Comparison of ENCODE assay signal across 9 mouse cellular contexts in genomic region chr12:72945301-72946063, GRCm38 (mm10). TPM values are rescaled to one million over a fixed set of nuclear protein-coding genes. Genes with fewer than 3 reads are reported as not detected.
DNase-seq lines count a peak whose midpoint lies in the region; ATAC-seq and TF ChIP-seq lines count a peak whose summit lies in the region.
"Had no signal": no experiment of that assay in that cellular context is flagged by ENCODE, and none has a peak within 500 bp of the region (broad histone marks: within the 10 kb centered on the region; RNA-seq: fewer than 3 reads in every experiment).

No protein-coding gene starts in this region.

- no peak for TF ChIP-seq POLR2A in heart, adult 2 months (IDR thresholded peaks at IDR 0.05; ENCODE audit: insufficient read depth, low read depth, low read length)

- no peak for TF ChIP-seq EP300 in heart, adult 2 months (IDR thresholded peaks at IDR 0.05; ENCODE audit: insufficient read depth, low read depth, low read length)

- no peaks in the 10 kb centered on the region for H3K79me2 ChIP-seq in heart, adult 2 months (replicated peaks; ENCODE audit: control insufficient read depth, insufficient read depth, low read length)

- intact Hi-C loops in heart, adult 2 months (cut with DNase I) = loop anchor here (5.0 kb wide), 1 partner anchor 97 kb away; no protein-coding TSS in a partner anchor

- H3K27ac ChIP-seq in heart, embryonic 13.5 days (replicated peaks) = no peak overlapping the region
- no peak overlapping the region for H3K27ac ChIP-seq in heart, adult 2 months
- peak overlapping the region; percentile 75 for H3K27ac ChIP-seq in midbrain, embryonic 10.5 days (replicated peaks)

- no peaks in the 10 kb centered on the region for H3K36me3 ChIP-seq in heart, embryonic 13.5 days
- H3K36me3 ChIP-seq in heart, adult 2 months (ENCODE audit: control insufficient read depth, insufficient read depth, low read length) = no peaks in the 10 kb centered on the region
- no peaks in the 10 kb centered on the region for H3K36me3 ChIP-seq in midbrain, embryonic 10.5 days

- no peak for TF ChIP-seq CTCF in heart, adult 2 months (IDR thresholded peaks at IDR 0.05)

- H3K9ac ChIP-seq in heart, embryonic 13.5 days = peak overlapping the region; percentile 54; the same call in 1 of the 2 replicates
- H3K9ac ChIP-seq in heart, adult 2 months (ENCODE audit: low read depth, low read length) = no peak overlapping the region

- ATAC-seq in heart, embryonic 13.5 days (ENCODE audit: extremely low read depth, insufficient number of reproducible peaks, low FRiP score, low TSS enrichment) = no peak
- peak; percentile 46 for ATAC-seq in granulocyte monocyte progenitor cell, adult 5-6 weeks (replicated peaks; ENCODE audit: poor library complexity, severe bottlenecking)
- no peak for ATAC-seq in frontal cortex, adult (ENCODE audit: low TSS enrichment)

- peak overlapping the region; percentile 76 for H3K4me2 ChIP-seq in heart, embryonic 13.5 days

- H3K9me3 ChIP-seq in heart, embryonic 13.5 days = no peaks in the 10 kb centered on the region
- no peaks in the 10 kb centered on the region for H3K9me3 ChIP-seq in midbrain, embryonic 10.5 days (replicated peaks)

- peaks cover 99% of the 10 kb centered on the region for H3K27me3 ChIP-seq in heart, embryonic 13.5 days (replicated peaks)
- peaks cover 21% of the 10 kb centered on the region for H3K27me3 ChIP-seq in heart, adult 2 months (ENCODE audit: control insufficient read depth, insufficient read depth, low read length)
- H3K27me3 ChIP-seq in midbrain, embryonic 10.5 days (ENCODE audit: low read depth, poor library complexity, severe bottlenecking) = peaks cover 100% of the 10 kb centered on the region

- no peak for DNase-seq in heart, adult 2 months
- DNase-seq in Muller cell, postnatal 12 days (ENCODE audit: inconsistent ontology term) = peak; percentile 79
- DNase-seq in midbrain, embryonic 10.5 days (ENCODE audit: low spot score) = peak; percentile 80
- no peak for DNase-seq in urinary bladder, postnatal 25 days (ENCODE audit: low spot score)
- no peak for DNase-seq in spleen, postnatal 4 days (ENCODE audit: low spot score in 2 of 2)

- peaks cover 15% of the 10 kb centered on the region for H3K4me1 ChIP-seq in heart, embryonic 13.5 days
- no peaks in the 10 kb centered on the region for H3K4me1 ChIP-seq in heart, adult 2 months (ENCODE audit: control insufficient read depth, insufficient read depth, low read length)
- H3K4me1 ChIP-seq in midbrain, embryonic 10.5 days = peaks cover 25% of the 10 kb centered on the region

- under 1% methylated on average over 89 of the region's 89 CpGs for WGBS in heart, embryonic 13.5 days
- WGBS in heart, adult 2 months = 2% methylated on average over 89 of the region's 89 CpGs
- under 1% methylated on average over 84 of the region's 89 CpGs for WGBS in midbrain, embryonic 10.5 days

- peak overlapping the region; percentile 54 for H3K4me3 ChIP-seq in heart, embryonic 13.5 days
- no peak overlapping the region for H3K4me3 ChIP-seq in heart, adult 2 months
- H3K4me3 ChIP-seq in midbrain, embryonic 10.5 days = peak overlapping the region; percentile 52

RNA-seq across cellular contexts. Expression of gene 4930447C04Rik, which starts 4.9 kb away (rescaled TPM):
- polyA plus RNA-seq in heart, embryonic 13.5 days (2015; fragmentation: Nextera tagmentation; extraction: Ambion mirVana) = 2.0 and 3.1 TPM in 2 replicates
- total RNA-seq in heart, adult 2 months (2021) = under 1 TPM; 0.30 to 0.47 TPM
- 0.23 TPM in 1 of 2 replicates, not detected in the other for polyA plus RNA-seq in heart, adult 2 months (2012; rRNA removed)
- total RNA-seq in granulocyte monocyte progenitor cell, adult 5-6 weeks (2014; fragmentation: Nextera tagmentation) = 0.60 TPM in 1 of 2 replicates, not detected in the other
- total RNA-seq in granulocyte monocyte progenitor cell, adult 5-6 weeks (2017) = 1.3 and 8.6 TPM in 2 replicates
- 1.8 and 2.3 TPM in 2 replicates for polyA plus RNA-seq in midbrain, embryonic 10.5 days (2016; fragmentation: Nextera tagmentation; extraction: Ambion mirVana)

RNA-seq across cellular contexts. Expression of gene Six6, which starts 5.8 kb away (rescaled TPM):
- not detected in 2 replicates for polyA plus RNA-seq in heart, embryonic 13.5 days (2015; fragmentation: Nextera tagmentation; extraction: Ambion mirVana)
- not detected for total RNA-seq in heart, adult 2 months (2021)
- not detected in 2 replicates for polyA plus RNA-seq in heart, adult 2 months (2012; rRNA removed)
- not detected in 2 replicates for total RNA-seq in granulocyte monocyte progenitor cell, adult 5-6 weeks (2014; fragmentation: Nextera tagmentation)
- total RNA-seq in granulocyte monocyte progenitor cell, adult 5-6 weeks (2017) = not detected in 2 replicates
- polyA plus RNA-seq in midbrain, embryonic 10.5 days (2016; fragmentation: Nextera tagmentation; extraction: Ambion mirVana) = 0.66 and 1.8 TPM in 2 replicates
- total RNA-seq: hematopoietic stem cell, adult 5-6 weeks had no signal

Comparison
In these comparisons a context has a peak if more than half of its experiments do, and no peak if none do; other contexts are left out.
1. DNase-seq: peak in Muller cell, postnatal 12 days (single experiment) and midbrain, embryonic 10.5 days (single experiment); none in heart, adult 2 months (0 of 2), urinary bladder, postnatal 25 days (single experiment) and spleen, postnatal 4 days (0 of 2).